Mouse (Mus musculus) limb, embryonic 15.5 days (tissue): Measurements from ENCODE around the gene Sgk1. TPM values are rescaled to one million over a fixed set of nuclear protein-coding genes. Genes with fewer than 3 reads are reported as not detected.
A peak's percentile ranks its signal among the peaks of the same experiment; 100 is the strongest.

Experiments
- ATAC-seq: fragments of 200-750 bp; cut with Nextera tagmentation; 2 replicates; pipeline ENCODE4 v1.8.0; 2017; ENCODE audit warnings: low read depth, moderate TSS enrichment; ENCODE audit not compliant: insufficient number of reproducible peaks, low FRiP score, low TSS enrichment
- H3K27ac ChIP-seq: fragments of 300-500 bp; sonication (generic); 2 replicates; pipeline ENCODE4 v1.5.1; 2015; ENCODE audit warnings: moderate library complexity, mild to moderate bottlenecking, inconsistent platforms
- H3K27me3 ChIP-seq: fragments of 300-500 bp; sonication (generic); 2 replicates; pipeline ENCODE4 v1.6.1; 2015; ENCODE audit warnings: inconsistent platforms
- H3K36me3 ChIP-seq: fragments of 300-500 bp; sonication (generic); 2 replicates; pipeline ENCODE4 v1.6.1; 2015; ENCODE audit warnings: inconsistent platforms
- H3K4me1 ChIP-seq: fragments of 300-500 bp; sonication (generic); 2 replicates; pipeline ENCODE4 v1.6.1; 2015; ENCODE audit warnings: inconsistent platforms
- H3K4me2 ChIP-seq: fragments of 300-500 bp; sonication (generic); 2 replicates; pipeline ENCODE4 v1.6.1; 2015; ENCODE audit warnings: mild to moderate bottlenecking, inconsistent platforms
- H3K4me3 ChIP-seq: fragments of 300-500 bp; sonication (generic); 2 replicates; pipeline ENCODE4 v1.5.1; 2015; ENCODE audit warnings: mild to moderate bottlenecking, inconsistent platforms
- H3K9ac ChIP-seq: fragments of 300-500 bp; sonication (generic); 2 replicates; pipeline ENCODE4 v1.6.1; 2015; ENCODE audit warnings: inconsistent platforms
- H3K9me3 ChIP-seq: fragments of 300-500 bp; sonication (generic); 2 replicates; pipeline ENCODE4 v1.6.1; 2016; ENCODE audit warnings: inconsistent platforms
- WGBS: fragments of 180-500 bp; shearing (Covaris S2); methylation state at CpG from one replicate; pipeline ENCODE4 v1.1.7; 2015; 5-methylcytosine and 5-hydroxymethylcytosine counted together
- polyA plus RNA-seq: library from polyadenylated mRNA; unstranded; fragments of >200 nt; fragmentation: Nextera tagmentation; extraction: Ambion mirVana; gene quantifications from 2 replicates; pipeline ENCODE4 v1.2.1, GENCODE M21; 2015

Gene Sgk1
- polyA plus RNA-seq, 1 experiment from 2014 or later = 45.9 TPM

GRCm38 (mm10) chr10:21982303-21982702 lies 100.3 kb downstream of the Sgk1 start:
- Histone ChIP-seq H3K4me3 (no peak overlapping the region), H3K4me1 (no peaks in the 10 kb centered on the region), H3K27me3 (no peaks in the 10 kb centered on the region), H3K36me3 (no peaks in the 10 kb centered on the region), H3K4me2 (no peak overlapping the region), H3K9me3 (no peaks in the 10 kb centered on the region), H3K27ac (no peak overlapping the region), H3K9ac (no peak overlapping the region)
- 82% methylated on average over 2 of the region's 2 CpGs for WGBS
- ATAC-seq = no peak

- Histone ChIP-seq H3K4me2 (no peak overlapping the region), H3K9me3 (no peaks in the 10 kb centered on the region), H3K4me3 (no peak overlapping the region), H3K4me1 (peaks cover 22% of the 10 kb centered on the region), H3K36me3 (no peaks in the 10 kb centered on the region), H3K9ac (no peak overlapping the region), H3K27ac (no peak overlapping the region), H3K27me3 (no peaks in the 10 kb centered on the region)
- no peak for ATAC-seq
- 85% methylated on average over 5 of the region's 5 CpGs for WGBS
These were observed 106.5 kb downstream of the Sgk1 start for GRCm38 (mm10) chr10:21988489-21988888.

GRCm38 (mm10) chr10:21991351-21991840 lies 109.4 kb downstream of the Sgk1 start:
- peaks cover 1% of the 10 kb centered on the region; the same call in 1 of the 2 replicates for H3K36me3 ChIP-seq
- H3K9ac ChIP-seq = no peak overlapping the region
- peak overlapping the region; percentile 5; the same call in 1 of the 2 replicates for H3K27ac ChIP-seq
- H3K4me1 ChIP-seq = peaks cover 22% of the 10 kb centered on the region
- H3K4me3 ChIP-seq = peak overlapping the region; percentile 24
- no peaks in the 10 kb centered on the region for H3K9me3 ChIP-seq
- H3K4me2 ChIP-seq = peak overlapping the region; percentile 39
- no peaks in the 10 kb centered on the region for H3K27me3 ChIP-seq
- WGBS = 18% methylated on average over 17 of the region's 17 CpGs
- no peak for ATAC-seq

GRCm38 (mm10) chr10:21991986-21992833 lies 110.2 kb downstream of the Sgk1 start:
- peak overlapping the region; percentile 73 for H3K4me3 ChIP-seq
- H3K9ac ChIP-seq = no peak overlapping the region
- peaks cover 9% of the 10 kb centered on the region for H3K36me3 ChIP-seq
- WGBS = 20% methylated on average over 17 of the region's 17 CpGs
- peak overlapping the region; percentile 97; the same call in 1 of the 2 replicates for H3K27ac ChIP-seq
- no peaks in the 10 kb centered on the region for H3K9me3 ChIP-seq
- peak overlapping the region; percentile 81 for H3K4me2 ChIP-seq
- H3K4me1 ChIP-seq = peaks cover 31% of the 10 kb centered on the region
- H3K27me3 ChIP-seq = no peaks in the 10 kb centered on the region
- ATAC-seq = no peak

GRCm38 (mm10) chr10:21992834-21993514 lies 111.0 kb downstream of the Sgk1 start:
- H3K27ac ChIP-seq = peak overlapping the region; percentile 97
- WGBS = 2% methylated on average over 30 of the region's 30 CpGs

GRCm38 (mm10) chr10:21993515-21994373 lies 111.8 kb downstream of the Sgk1 start:
- peak overlapping the region; percentile 81 for H3K4me2 ChIP-seq

More at GRCm38 (mm10) chr10:21992834-21993514, 111.0 kb downstream of the Sgk1 start:
- no peak for ATAC-seq
- no peaks in the 10 kb centered on the region for H3K9me3 ChIP-seq
- peaks cover 36% of the 10 kb centered on the region for H3K4me1 ChIP-seq
- H3K9ac ChIP-seq = no peak overlapping the region
- H3K4me2 ChIP-seq = peak overlapping the region; percentile 81
- H3K27me3 ChIP-seq = no peaks in the 10 kb centered on the region
- peak overlapping the region; percentile 73 for H3K4me3 ChIP-seq
- H3K36me3 ChIP-seq = peaks cover 16% of the 10 kb centered on the region

GRCm38 (mm10) chr10:21994431-21994914 lies 112.5 kb downstream of the Sgk1 start:
- Histone ChIP-seq H3K4me3 (peak overlapping the region; percentile 73), H3K9me3 (no peaks in the 10 kb centered on the region), H3K27ac (peak overlapping the region; percentile 97), H3K4me1 (peaks cover 44% of the 10 kb centered on the region), H3K4me2 (peak overlapping the region; percentile 81), H3K36me3 (peaks cover 24% of the 10 kb centered on the region), H3K27me3 (no peaks in the 10 kb centered on the region), H3K9ac (peak overlapping the region; percentile 88)
- WGBS = under 1% methylated on average over 39 of the region's 40 CpGs
- peak; percentile 94 for ATAC-seq

More at GRCm38 (mm10) chr10:21993515-21994373, 111.8 kb downstream of the Sgk1 start:
- Histone ChIP-seq H3K4me1 (peaks cover 40% of the 10 kb centered on the region), H3K9ac (peak overlapping the region; percentile 88), H3K9me3 (no peaks in the 10 kb centered on the region), H3K4me3 (peak overlapping the region; percentile 73), H3K27me3 (no peaks in the 10 kb centered on the region), H3K27ac (peak overlapping the region; percentile 97), H3K36me3 (peaks cover 21% of the 10 kb centered on the region)
- ATAC-seq = peak; percentile 56
- under 1% methylated on average over 58 of the region's 60 CpGs for WGBS

GRCm38 (mm10) chr10:21995221-21995620 lies 113.2 kb downstream of the Sgk1 start:
- H3K9me3 ChIP-seq = no peaks in the 10 kb centered on the region

GRCm38 (mm10) chr10:21995661-21996308 lies 113.8 kb downstream of the Sgk1 start:
- Histone ChIP-seq H3K27ac (no peak overlapping the region), H3K4me1 (peaks cover 44% of the 10 kb centered on the region), H3K4me3 (peak overlapping the region; percentile 73), H3K36me3 (peaks cover 24% of the 10 kb centered on the region), H3K4me2 (peak overlapping the region; percentile 81), H3K27me3 (no peaks in the 10 kb centered on the region), H3K9me3 (no peaks in the 10 kb centered on the region), H3K9ac (no peak overlapping the region)
- ATAC-seq = no peak
- WGBS = 50% methylated on average over 11 of the region's 11 CpGs

More at GRCm38 (mm10) chr10:21995221-21995620, 113.2 kb downstream of the Sgk1 start:
- H3K27me3 ChIP-seq = no peaks in the 10 kb centered on the region
- 8% methylated on average over 12 of the region's 12 CpGs for WGBS
- peaks cover 44% of the 10 kb centered on the region for H3K4me1 ChIP-seq
- no peak for ATAC-seq
- H3K4me2 ChIP-seq = peak overlapping the region; percentile 81
- peaks cover 24% of the 10 kb centered on the region for H3K36me3 ChIP-seq
- H3K4me3 ChIP-seq = peak overlapping the region; percentile 73
- H3K9ac ChIP-seq = 0 out of 2 replicates have a peak overlapping the region, but pooled peaks have one; percentile 88
- no peak overlapping the region for H3K27ac ChIP-seq

GRCm38 (mm10) chr10:21996660-21997447 lies 114.9 kb downstream of the Sgk1 start:
- Histone ChIP-seq H3K27ac (no peak overlapping the region), H3K9ac (no peak overlapping the region), H3K4me2 (peak overlapping the region; percentile 81), H3K27me3 (no peaks in the 10 kb centered on the region), H3K4me1 (peaks cover 34% of the 10 kb centered on the region), H3K36me3 (peaks cover 24% of the 10 kb centered on the region), H3K9me3 (no peaks in the 10 kb centered on the region), H3K4me3 (0 out of 2 replicates have a peak overlapping the region, but pooled peaks have one; percentile 73)
- 88% methylated on average over 14 of the region's 14 CpGs for WGBS
- ATAC-seq = no peak
